Mouse (Mus musculus) liver, embryonic 14.5 days (tissue): ENCODE measurements around the gene Gucd1.

ENCODE experiments used
- CTCF ChIP-seq: IDR thresholded peaks from 2 replicates; pipeline ENCODE4 v1.5.1; 2016; ENCODE audit warnings: antibody characterized with exemption, low read depth, control low read depth
- EP300 ChIP-seq: IDR thresholded peaks from 2 replicates; pipeline ENCODE4 v1.6.1; 2016; ENCODE audit warnings: antibody characterized with exemption, low read depth

DNA sequence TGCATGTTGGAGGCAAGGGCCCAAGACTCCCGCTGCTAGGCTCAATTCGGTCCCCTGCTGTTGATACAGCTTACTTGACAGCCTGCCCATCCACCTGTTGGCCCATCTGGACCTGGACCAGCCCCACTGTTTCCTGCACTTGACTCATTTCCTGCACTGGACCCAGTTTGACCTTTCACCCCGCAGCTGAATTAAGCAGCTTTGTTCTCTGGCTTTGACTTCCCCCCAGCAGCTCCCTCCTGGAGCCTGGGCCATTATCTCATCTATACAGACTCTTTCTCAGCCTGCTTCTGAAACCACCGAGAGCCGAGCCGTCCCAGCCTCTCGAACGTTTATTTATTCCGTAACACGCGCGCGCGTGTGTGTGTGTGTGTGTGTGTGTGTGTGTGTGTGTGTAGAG lies 120.8 kb downstream of the Gucd1 start:
- TF ChIP-seq CTCF (no peak), EP300 (no peak)
